Mouse (Mus musculus): ENCODE results near the gene Pdik1l. TPM values are rescaled to one million over a fixed set of nuclear protein-coding genes. Genes with fewer than 3 reads are reported as not detected.
A peak's percentile ranks its signal among the peaks of the same experiment; 100 is the strongest.

Pdik1l gene
- 15.5 and 18.7 TPM in 2 replicates for total RNA-seq (2017)

DNA sequence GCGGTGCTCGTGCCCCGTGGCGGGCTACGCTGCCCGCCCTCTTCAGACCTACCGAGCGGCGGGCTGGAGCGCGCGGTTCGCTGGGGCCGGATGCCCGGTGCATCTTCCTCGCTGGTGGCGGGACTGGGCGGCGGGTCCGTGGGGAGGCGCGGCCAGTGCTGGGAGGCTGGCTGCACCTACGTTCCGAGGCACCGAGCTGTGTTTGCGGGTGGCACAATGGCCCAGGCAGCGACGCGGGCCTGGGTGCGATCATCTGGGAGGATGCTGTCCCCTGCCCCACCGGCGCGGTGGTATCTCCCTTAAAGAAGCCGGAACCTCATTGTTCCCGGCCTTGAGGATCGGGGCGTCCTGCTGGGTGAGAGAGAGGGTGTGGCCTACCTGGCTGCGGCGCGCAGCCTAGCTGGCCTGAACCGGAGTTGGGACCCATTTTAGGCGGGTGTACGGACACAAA lies at the start of gene Pdik1l:
TSS of gene Pdik1l (minus strand) at position 321 of the 451 bp plus-strand sequence.
- ATAC-seq (ENCODE audit: extremely low read depth, insufficient number of reproducible peaks, low FRiP score, poor library complexity, severe bottlenecking): peak; percentile 67

DNA sequence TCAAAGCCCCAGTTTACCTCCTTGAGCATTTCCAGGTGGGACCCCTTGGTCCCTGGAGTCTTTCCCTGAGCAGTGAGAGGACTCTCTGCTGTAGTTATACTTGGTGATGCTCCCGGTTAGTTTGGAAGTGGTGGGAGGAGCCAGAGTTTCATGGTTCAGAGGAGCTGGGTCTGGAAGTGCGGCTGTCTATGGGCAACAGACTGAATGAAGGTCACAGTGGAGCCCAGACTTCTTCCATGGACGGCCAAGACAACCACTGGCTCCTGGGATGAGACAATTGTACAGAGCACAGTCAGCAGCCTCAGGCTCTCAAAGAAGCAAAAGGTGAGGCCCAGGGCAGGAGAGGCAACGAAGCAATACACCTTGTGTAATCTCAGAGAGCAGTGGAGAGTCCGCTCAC lies 42.6 kb upstream of the Pdik1l start:
- ATAC-seq (ENCODE audit: extremely low read depth, insufficient number of reproducible peaks, low FRiP score, poor library complexity, severe bottlenecking): no peak

DNA sequence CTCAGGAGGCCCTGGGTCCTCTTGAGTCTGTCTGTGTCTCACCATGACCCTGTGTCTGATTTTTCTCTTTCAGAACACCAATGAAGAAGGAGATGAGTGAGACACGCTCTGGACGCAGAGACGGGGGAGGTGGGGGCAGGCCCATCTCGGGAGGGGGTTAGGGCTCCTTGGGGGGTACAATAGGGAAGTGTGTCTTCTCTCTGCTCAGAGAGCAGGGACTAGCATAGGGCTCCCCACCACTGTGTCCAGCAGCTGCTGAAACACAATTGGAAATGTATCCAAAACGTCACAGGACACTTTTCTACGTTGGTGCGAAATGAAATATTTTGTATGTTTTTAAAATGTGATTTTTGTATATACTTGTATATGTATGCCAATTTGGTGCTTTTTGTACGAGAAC lies 41.1 kb upstream of the Pdik1l start:
- no peak for ATAC-seq (ENCODE audit: extremely low read depth, insufficient number of reproducible peaks, low FRiP score, poor library complexity, severe bottlenecking)

DNA sequence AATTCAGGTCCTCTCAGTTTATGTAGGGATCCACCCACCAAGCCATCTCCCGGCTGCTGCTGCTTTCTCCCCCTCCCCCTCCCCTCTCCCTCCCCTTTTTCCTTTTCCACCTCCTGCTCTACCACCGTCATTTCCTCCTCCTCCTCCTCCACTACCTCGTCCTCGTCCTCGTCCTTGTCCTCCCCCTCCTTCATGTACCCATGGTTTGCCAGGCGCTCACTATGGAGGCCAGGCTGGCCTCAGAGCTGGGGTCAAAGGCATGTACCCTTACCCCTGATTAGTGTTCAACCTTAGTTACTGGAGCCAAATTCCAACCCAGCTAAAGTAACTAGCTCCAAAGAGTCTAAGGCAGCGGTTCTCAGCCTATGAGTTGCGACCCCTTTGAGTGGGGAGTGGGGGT lies 40.5 kb upstream of the Pdik1l start:
- no peak for ATAC-seq (ENCODE audit: extremely low read depth, insufficient number of reproducible peaks, low FRiP score, poor library complexity, severe bottlenecking)

DNA sequence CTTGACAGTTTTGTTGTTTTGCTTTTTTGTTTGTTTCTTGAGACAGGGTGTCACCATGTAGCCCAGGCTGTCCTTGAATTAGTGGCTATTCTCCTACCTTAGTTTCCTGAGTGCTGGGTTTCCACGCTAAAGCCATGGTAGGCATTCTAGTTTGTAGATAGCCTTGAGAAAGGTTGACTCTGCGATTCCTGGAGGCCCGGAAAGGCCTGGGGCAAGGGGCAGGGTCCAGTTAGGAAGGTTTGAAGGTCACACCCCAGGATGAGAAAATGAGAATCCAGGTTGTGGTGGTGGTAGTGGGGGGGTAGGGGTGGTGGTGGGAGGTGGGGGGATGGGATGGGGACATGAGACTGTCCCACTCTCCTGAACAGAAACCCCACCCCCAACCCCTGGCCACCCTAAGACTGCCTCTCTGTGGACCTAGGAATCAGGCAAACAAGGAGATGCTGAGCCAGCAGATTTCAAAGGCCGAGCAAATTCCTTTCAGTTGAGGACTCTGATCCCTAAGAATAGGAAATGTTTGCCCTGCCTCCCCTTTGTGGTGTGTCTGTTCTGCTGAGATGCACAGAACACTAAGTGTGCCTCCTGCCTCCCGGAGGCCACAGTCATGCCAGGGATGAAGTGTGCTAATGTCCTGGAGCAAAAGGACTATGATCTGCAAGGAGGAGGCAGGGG lies 39.3 kb upstream of the Pdik1l start:
- no peak for ATAC-seq (ENCODE audit: extremely low read depth, insufficient number of reproducible peaks, low FRiP score, poor library complexity, severe bottlenecking)

DNA sequence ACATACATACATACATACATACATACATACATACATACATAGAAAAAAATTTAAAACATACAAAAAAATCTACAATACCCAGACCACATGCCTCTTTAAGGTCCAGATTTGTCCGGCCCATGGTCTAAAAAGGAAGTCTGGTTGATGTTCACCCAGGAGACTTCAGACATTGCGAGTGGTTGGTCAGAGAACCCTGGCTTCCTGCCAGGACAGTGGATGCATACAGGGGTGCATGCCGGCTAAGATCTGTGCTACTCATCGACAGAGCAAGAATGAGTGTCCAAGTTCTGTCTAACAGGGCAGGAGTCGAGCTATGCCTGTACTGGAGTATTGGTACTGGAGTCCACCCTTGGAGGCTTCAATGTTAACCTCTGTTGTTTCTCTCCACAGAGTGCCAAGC lies 37.0 kb upstream of the Pdik1l start:
- no peak for ATAC-seq (ENCODE audit: extremely low read depth, insufficient number of reproducible peaks, low FRiP score, poor library complexity, severe bottlenecking)

DNA sequence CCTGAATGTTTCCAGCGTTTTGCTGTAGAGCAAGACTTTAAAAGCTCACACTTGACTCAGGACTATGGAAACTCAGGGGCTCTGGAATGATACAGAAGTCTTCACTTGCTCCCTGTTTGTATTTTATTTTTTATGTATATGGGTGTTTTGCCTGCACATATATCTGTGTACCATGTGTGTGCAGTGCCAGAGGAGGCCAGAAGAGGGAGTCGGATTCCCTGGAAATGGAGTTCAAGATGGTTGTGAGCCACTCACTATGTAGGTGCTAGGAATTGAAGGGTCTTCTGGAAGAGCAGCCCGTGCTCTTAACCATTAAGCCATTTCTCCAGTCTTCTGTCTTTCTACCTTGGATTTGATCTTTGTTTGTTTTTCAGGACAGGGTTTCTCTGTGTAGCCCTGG lies 33.8 kb upstream of the Pdik1l start:
- ATAC-seq (ENCODE audit: extremely low read depth, insufficient number of reproducible peaks, low FRiP score, poor library complexity, severe bottlenecking): no peak

DNA sequence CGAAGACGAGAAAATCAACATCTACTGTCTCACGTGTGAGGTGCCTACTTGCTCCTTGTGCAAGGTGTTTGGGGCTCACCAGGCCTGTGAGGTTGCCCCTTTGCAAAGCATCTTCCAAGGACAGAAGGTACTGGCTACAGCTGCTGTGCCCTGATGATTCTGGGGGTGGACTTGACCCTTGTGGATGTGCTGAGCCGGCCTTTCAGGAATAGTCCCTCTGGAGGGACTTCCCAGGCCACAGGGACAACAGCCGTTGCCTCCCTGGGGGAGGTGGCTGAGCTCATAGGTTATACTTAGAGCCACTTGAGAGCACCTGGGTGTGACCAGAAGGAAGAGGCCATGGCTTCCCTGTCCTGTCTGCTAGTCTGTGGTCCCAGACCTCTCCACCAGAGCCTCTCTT lies 32.0 kb upstream of the Pdik1l start:
- no peak for ATAC-seq (ENCODE audit: extremely low read depth, insufficient number of reproducible peaks, low FRiP score, poor library complexity, severe bottlenecking)

DNA sequence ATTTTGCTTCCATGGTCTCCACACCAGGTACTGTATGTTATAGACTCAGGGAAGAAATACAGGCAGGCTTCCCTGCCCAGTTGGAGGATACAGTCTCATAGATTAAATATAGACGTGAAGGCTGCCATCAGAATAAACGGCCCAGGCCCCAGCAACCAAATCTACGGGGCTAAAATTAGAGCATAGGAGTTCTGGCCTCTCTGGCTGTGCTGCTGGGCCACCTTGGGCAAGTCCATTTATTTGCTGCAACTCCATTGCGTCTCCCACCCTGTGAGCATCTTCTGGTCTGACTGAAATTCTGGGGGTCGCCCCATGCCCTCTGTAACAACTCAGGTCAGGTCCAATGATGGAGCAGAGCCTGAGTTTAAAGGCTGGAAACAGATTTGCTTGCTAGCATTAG lies 31.4 kb upstream of the Pdik1l start:
- no peak for ATAC-seq (ENCODE audit: extremely low read depth, insufficient number of reproducible peaks, low FRiP score, poor library complexity, severe bottlenecking)

DNA sequence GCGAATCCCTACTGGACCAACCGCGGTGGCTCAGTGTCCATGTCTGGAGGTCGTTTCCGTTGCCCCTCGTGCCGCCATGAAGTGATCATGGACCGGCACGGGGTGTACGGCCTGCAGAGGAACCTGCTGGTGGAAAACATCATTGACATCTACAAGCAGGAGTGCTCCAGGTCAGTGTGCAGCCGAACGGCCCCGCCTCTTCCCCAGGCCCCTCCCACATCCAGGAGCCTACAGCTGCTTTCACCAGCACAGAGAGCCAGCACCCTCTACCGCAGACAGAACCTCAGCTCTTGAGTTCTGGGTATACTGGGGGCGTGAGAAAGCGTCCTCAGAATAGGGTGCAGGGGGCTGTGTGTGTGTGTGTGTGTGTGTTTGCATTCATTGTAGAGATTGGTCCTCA lies 28.7 kb upstream of the Pdik1l start:
- no peak for ATAC-seq (ENCODE audit: extremely low read depth, insufficient number of reproducible peaks, low FRiP score, poor library complexity, severe bottlenecking)

DNA sequence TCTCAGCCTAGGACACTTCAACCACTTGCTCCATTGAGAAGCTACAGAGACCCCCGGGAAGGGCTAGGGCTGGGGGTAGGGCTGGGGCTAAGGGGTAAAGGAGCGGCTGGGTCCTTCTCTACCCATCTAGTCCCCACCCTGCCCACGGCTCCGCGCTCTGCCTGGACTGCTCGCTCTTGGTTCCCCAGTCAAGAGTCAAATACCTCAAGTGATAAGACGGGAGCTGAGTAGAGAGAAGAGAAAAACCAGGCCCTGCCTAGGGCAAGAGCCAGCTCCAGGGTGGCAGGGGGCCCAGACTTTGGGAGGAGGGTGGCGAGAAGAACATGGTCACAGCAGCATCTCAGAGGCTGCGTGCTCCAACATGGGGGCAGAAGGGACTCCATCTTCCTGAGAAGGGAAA lies 27.8 kb upstream of the Pdik1l start:
- no peak for ATAC-seq (ENCODE audit: extremely low read depth, insufficient number of reproducible peaks, low FRiP score, poor library complexity, severe bottlenecking)

DNA sequence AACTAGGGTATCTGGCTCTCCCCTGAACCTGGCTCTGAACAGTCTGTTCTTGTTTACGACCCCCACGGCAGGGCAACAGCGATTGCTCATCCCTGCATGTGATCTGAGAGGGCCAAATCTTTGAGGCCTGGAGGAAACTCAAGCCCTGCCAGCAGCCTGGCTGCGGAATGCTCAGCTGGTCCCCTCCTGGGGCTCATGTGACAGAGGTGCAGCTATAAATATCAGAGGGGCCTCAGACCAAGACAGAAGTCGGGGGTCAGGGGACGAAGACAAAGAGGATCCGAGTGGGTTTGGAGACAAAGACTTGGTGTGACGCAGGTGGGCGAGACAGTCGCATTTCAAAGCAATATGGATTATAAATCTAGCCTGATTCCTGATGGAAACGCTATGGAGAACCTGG lies 27.2 kb upstream of the Pdik1l start, which contains the start of gene Trim63:
TSS of gene Trim63 (plus strand) at position 245 of the 400 bp plus-strand sequence.
- ATAC-seq (ENCODE audit: extremely low read depth, insufficient number of reproducible peaks, low FRiP score, poor library complexity, severe bottlenecking): no peak

DNA sequence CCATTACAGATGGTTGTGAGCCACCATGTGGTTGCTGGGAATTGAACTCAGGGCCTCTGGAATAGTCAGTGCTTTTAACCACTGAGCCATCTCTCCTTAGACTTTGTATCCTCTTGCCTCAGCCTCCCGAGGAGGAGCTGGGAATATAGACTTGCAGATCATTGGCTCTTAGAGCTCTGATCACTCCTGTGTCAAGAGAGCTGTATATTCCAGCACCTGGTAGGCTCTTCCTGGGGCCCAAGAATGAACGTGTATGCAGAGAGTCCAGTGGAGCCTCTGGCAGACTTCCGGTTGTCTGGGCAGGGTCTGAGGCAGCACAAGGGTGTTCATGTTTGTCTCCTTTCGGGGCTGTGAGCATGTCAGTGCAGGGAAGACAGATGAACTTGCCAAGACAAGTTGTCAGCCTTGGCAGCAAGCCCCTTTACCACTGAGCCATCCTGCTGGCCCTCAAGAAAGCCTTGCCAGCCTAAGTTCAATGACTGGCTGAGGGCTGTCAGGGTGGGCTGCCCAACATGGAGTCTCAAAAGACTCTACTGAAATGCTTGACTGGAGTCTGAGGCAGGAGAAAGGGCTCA lies 26.5 kb upstream of the Pdik1l start:
- ATAC-seq (ENCODE audit: extremely low read depth, insufficient number of reproducible peaks, low FRiP score, poor library complexity, severe bottlenecking): no peak

DNA sequence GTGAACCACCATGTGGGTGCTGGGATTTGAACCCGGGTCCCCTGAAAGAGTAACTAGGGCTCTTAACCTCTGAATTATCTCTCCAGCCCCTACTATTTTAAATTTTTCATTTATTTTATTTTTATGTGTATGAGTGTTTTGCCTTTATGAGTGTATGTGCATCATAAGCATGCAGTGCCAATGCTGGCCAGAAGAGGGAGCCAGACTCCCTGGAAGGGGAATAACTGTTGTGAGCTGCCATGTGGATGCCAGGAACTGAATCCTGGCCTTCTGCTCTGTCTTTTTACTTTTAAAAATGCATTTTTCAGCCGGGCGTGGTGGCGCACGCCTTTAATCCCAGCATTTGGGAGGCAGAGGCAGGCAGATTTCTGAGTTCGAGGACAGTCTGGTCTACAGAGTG lies 25.2 kb upstream of the Pdik1l start:
- ATAC-seq (ENCODE audit: extremely low read depth, insufficient number of reproducible peaks, low FRiP score, poor library complexity, severe bottlenecking): no peak

DNA sequence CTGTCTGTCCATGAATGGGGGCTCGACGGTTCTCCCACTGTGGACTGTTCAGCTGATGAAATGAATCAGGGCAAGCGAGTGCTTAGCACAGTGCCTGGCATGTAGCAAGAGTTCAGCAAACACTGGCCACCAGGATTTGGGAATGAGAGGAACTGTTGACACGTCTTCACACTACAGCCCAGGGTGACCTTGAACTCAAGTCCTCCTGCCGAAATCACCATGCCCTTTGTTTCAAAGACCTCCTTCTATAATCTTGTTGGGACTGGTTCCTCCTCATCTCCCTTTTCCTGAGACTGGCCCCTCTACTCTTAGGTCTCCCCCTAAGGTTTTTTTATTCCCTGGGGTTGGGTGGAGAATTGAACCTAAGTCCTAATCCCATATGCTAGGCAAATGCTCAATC lies 24.6 kb upstream of the Pdik1l start:
- ATAC-seq (ENCODE audit: extremely low read depth, insufficient number of reproducible peaks, low FRiP score, poor library complexity, severe bottlenecking): no peak

DNA sequence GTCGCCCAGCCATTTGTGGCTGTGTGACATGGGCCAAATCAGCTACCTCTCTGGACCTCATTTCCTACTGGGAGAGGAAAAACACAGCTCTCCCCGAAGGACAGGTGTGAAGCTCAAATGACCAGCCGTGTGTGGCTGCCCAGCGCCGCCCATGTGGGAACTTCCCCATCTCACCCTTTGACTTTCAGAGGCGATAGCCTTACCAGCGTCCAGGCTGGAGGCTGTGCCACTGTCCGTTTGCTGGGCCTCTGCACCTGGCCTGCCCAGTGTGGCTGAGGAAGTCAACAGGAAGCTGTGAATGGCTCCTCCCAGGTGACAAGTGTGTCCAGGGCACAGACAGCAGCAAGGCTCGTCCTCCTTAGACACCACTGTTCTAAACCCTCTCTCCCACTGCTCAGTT lies 24.1 kb upstream of the Pdik1l start:
- no peak for ATAC-seq (ENCODE audit: extremely low read depth, insufficient number of reproducible peaks, low FRiP score, poor library complexity, severe bottlenecking)

DNA sequence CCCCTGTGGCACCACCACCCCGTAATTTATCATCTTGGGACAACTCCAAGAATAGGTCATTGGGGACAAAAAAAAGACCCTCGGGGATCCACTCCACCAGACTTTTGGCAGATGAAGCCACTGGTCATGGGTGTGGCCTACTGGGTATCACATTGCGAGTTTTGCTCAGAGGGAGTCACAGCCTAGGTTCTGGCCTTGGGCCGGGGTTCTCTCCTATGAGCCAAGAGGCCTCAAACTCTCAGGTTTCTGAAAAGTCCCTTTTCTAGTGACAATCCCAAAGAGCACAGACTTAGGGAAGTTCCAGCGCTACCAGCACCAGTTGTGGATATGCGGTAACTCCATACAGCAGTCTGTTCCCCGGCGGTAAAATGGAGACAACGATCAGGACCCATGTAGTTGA lies 23.0 kb upstream of the Pdik1l start:
- ATAC-seq (ENCODE audit: extremely low read depth, insufficient number of reproducible peaks, low FRiP score, poor library complexity, severe bottlenecking): no peak

DNA sequence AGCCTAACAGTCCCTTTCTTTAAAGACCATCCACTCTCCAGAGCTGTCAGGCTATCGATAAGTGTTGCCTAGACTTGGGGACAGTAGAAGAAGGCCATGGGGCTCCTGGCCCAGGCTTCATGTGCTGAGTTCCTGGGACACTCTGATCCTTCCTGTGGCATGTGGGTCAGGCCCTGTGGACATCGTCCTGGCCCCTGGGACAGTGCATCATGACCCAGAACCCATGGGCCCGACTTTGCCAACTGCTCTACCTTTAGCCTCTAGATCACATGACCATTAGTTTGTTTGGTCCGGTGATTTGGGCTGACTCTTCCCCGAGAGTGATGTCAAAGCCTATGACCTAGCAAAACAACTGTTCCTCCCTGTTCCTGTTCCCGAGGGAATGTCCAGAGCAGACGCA lies 22.4 kb upstream of the Pdik1l start:
- no peak for ATAC-seq (ENCODE audit: extremely low read depth, insufficient number of reproducible peaks, low FRiP score, poor library complexity, severe bottlenecking)

DNA sequence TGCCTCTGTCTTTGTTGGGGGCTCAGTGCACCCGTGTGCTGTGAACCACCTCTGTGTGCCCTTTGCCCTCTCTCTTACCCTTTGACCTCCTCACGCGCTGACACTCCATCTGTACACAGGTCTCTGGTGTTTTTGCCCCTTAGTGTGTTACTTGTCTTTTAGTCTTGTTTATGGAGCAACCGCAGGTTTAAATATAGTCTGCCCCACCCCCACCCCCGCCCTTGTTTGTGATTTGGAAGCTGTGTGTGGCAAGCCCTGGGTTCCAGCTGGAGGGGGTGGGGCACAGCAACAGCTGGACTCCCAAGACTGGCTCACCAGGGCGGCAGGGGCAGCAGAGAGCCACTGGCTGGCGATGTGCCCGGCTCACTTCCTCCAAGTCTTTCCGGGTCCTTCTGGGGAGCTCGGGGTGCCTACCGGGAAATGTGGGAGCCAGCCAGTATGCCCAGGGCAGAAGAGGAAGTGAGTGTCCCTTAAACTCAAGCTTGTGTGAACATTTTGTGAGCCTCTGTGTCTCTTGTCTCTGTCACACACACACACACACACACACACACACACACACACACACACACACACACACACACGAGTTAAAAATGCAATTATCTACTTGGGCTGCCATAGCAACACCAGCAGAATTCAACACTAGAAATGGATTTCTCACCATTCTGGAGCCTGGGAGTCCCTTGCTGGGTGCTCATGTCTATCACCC lies 19.8 kb upstream of the Pdik1l start:
- 0 out of 2 replicates have a peak, but pooled peaks have one; percentile 40 for ATAC-seq (ENCODE audit: extremely low read depth, insufficient number of reproducible peaks, low FRiP score, poor library complexity, severe bottlenecking)

DNA sequence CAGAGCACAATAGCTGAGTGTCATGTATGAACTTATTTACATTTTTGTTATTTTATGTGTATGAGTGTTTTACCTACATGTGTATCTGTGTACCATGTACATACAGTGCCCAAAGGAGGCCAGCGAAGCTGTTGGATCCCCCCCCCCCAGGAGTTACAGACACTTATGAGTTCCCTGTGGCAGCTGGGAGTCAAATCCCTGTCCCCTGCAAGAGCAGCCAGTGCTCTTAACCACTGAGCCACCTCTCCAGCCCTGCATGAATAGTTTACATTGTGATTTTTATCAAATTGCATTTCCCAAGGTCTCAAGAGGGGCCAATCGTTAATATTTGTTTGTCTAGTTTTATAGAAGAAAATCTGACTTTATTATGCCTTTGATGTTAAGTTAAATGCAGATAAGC lies 19.3 kb upstream of the Pdik1l start:
- ATAC-seq (ENCODE audit: extremely low read depth, insufficient number of reproducible peaks, low FRiP score, poor library complexity, severe bottlenecking): no peak

Data from neutrophil, adult 5-6 weeks (primary cell).